Mouse (Mus musculus) hematopoietic stem cell, adult 5-6 weeks (primary cell): ENCODE data around the gene Myo18b. TPM values are rescaled to one million over a fixed set of nuclear protein-coding genes. Genes with fewer than 3 reads are reported as not detected.

Experiments used
- ATAC-seq, 2 experiments: fragments of 125-278 bp in 1 of 2; replicated peaks in 1 of 2; 2 replicates each; pipeline ENCODE4 v1.8.0; 2016 to 2017; ENCODE audit warnings: inconsistent platforms in 2 of 2, mild to moderate bottlenecking in 2 of 2, moderate number of reproducible peaks in 2 of 2, low read depth in 1 of 2, moderate TSS enrichment in 1 of 2; ENCODE audit not compliant: low FRiP score in 2 of 2, poor library complexity in 2 of 2, severe bottlenecking in 2 of 2, insufficient read depth in 1 of 2, low TSS enrichment in 1 of 2
- total RNA-seq: library from RNA; stranded (forward); fragments of 172-1452, 232-1000 nt; gene quantifications from 2 replicates; pipeline ENCODE4 v1.2.3, GENCODE M21; 2017

The Myo18b gene
- total RNA-seq, 1 experiment from 2014 or later, result not detected

GRCm38 (mm10) chr5:112892411-112892810 lies 3.8 kb downstream of the Myo18b start:
- no peak for ATAC-seq

GRCm38 (mm10) chr5:112888651-112889050 lies 7.5 kb downstream of the Myo18b start:
- ATAC-seq, result no peak

GRCm38 (mm10) chr5:112886687-112887491 lies 9.3 kb downstream of the Myo18b start:
- ATAC-seq, result no peak

GRCm38 (mm10) chr5:112877391-112878115 lies 18.6 kb downstream of the Myo18b start:
- no peak for ATAC-seq

GRCm38 (mm10) chr5:112876846-112877390 lies 19.2 kb downstream of the Myo18b start:
- ATAC-seq, result 0 out of 4 replicates have a peak, but pooled peaks of 1 of the 2 experiments have one; percentile 40

GRCm38 (mm10) chr5:112872999-112873398 lies 23.2 kb downstream of the Myo18b start:
- no peak for ATAC-seq

- ATAC-seq, result peak; percentile 49 to 54; a peak in 2 of 4 replicates
These were observed 25.4 kb downstream of the Myo18b start for GRCm38 (mm10) chr5:112870729-112871128.

GRCm38 (mm10) chr5:112868620-112869019 lies 27.5 kb downstream of the Myo18b start:
- ATAC-seq, result no peak

- 0 out of 4 replicates have a peak, but pooled peaks of 1 of the 2 experiments have one; percentile 12 for ATAC-seq
These were observed 31.3 kb downstream of the Myo18b start for GRCm38 (mm10) chr5:112864719-112865367.

- ATAC-seq, result no peak
These were observed 36.7 kb downstream of the Myo18b start for GRCm38 (mm10) chr5:112859379-112860035.

- ATAC-seq, result no peak
These were observed 43.0 kb downstream of the Myo18b start for GRCm38 (mm10) chr5:112853179-112853578.

GRCm38 (mm10) chr5:112851389-112851788 lies 44.8 kb downstream of the Myo18b start:
- no peak for ATAC-seq

GRCm38 (mm10) chr5:112848586-112849280 lies 47.4 kb downstream of the Myo18b start:
- peak; percentile 47 to 60; a peak in 2 of 4 replicates for ATAC-seq

- no peak for ATAC-seq
These were observed 48.1 kb downstream of the Myo18b start for GRCm38 (mm10) chr5:112847985-112848542.

- ATAC-seq, result peak; percentile 18 to 51; a peak in 2 of 4 replicates
These were observed 50.0 kb downstream of the Myo18b start for GRCm38 (mm10) chr5:112846146-112846545.

- ATAC-seq, result no peak
These were observed 51.7 kb downstream of the Myo18b start for GRCm38 (mm10) chr5:112844460-112844859.
